Mouse (Mus musculus) forebrain, embryonic 10.5 days (tissue): ENCODE data around the gene Fbxl22. TPM values are rescaled to one million over a fixed set of nuclear protein-coding genes. Genes with fewer than 3 reads are reported as not detected.
A peak's percentile ranks its signal among the peaks of the same experiment; 100 is the strongest.

Source experiments
- DNase-seq: peaks from one replicate; pipeline ENCODE4 v3.0.0-alpha.2; 2017; ENCODE audit warnings: low spot score; ENCODE audit errors: extremely low spot score
- H3K27ac ChIP-seq: fragments of 300-500 bp; sonication (generic); 2 replicates; pipeline ENCODE4 v1.5.1; 2016; ENCODE audit warnings: mild to moderate bottlenecking
- H3K27me3 ChIP-seq: fragments of 300-500 bp; sonication (generic); 2 replicates; pipeline ENCODE4 v1.6.1; 2016; ENCODE audit warnings: mild to moderate bottlenecking; ENCODE audit not compliant: poor library complexity, severe bottlenecking
- H3K36me3 ChIP-seq: fragments of 300-500 bp; sonication (generic); replicated peaks from 2 replicates; pipeline ENCODE4 v1.6.1; 2016; ENCODE audit warnings: mild to moderate bottlenecking, moderate library complexity
- H3K4me1 ChIP-seq: fragments of 300-500 bp; sonication (generic); 2 replicates; pipeline ENCODE4 v1.6.1; 2016
- H3K4me3 ChIP-seq: fragments of 300-500 bp; sonication (generic); 2 replicates; pipeline ENCODE4 v1.5.1; 2016; ENCODE audit warnings: mild to moderate bottlenecking, moderate library complexity
- H3K9me3 ChIP-seq: fragments of 300-500 bp; sonication (generic); 2 replicates; pipeline ENCODE4 v1.6.1; 2016; ENCODE audit warnings: mild to moderate bottlenecking, moderate library complexity
- WGBS: fragments of 180-500 bp; shearing (Covaris S2); methylation state at CpG from one replicate; pipeline ENCODE4 v1.1.7; 2016; 5-methylcytosine and 5-hydroxymethylcytosine counted together
- polyA plus RNA-seq: library from polyadenylated mRNA; unstranded; fragments of >200 nt; fragmentation: Nextera tagmentation; extraction: Ambion mirVana; gene quantifications from 2 replicates; pipeline ENCODE4 v1.2.1, GENCODE M21; 2016

Gene Fbxl22
- polyA plus RNA-seq, 1 experiment from 2014 or later, result 1.6 TPM

GRCm38 (mm10) chr9:66505141-66505917 is 9.1 kb downstream of the Fbxl22 start:
- Histone ChIP-seq H3K27me3 (no peaks in the 10 kb centered on the region), H3K36me3 (peaks cover 92% of the 10 kb centered on the region), H3K9me3 (no peaks in the 10 kb centered on the region), H3K4me3 (no peak overlapping the region; the same call in 1 of the 2 replicates), H3K27ac (peak overlapping the region; percentile 87), H3K4me1 (peaks cover 75% of the 10 kb centered on the region)
- DNase-seq, result no peak
- WGBS, result 70% methylated on average over 9 of the region's 9 CpGs

- Histone ChIP-seq H3K27me3 (no peaks in the 10 kb centered on the region), H3K9me3 (no peaks in the 10 kb centered on the region), H3K36me3 (peaks cover 91% of the 10 kb centered on the region), H3K27ac (peak overlapping the region; percentile 87; the same call in 1 of the 2 replicates), H3K4me3 (no peak overlapping the region), H3K4me1 (peaks cover 67% of the 10 kb centered on the region)
- no peak for DNase-seq
- WGBS, result 93% methylated on average over 13 of the region's 13 CpGs
Measured at GRCm38 (mm10) chr9:66504518-66504917, 9.9 kb downstream of the Fbxl22 start.

GRCm38 (mm10) chr9:66503879-66504411 is 10.4 kb downstream of the Fbxl22 start:
- H3K36me3 ChIP-seq, result peaks cover 91% of the 10 kb centered on the region
- WGBS, result 77% methylated on average over 4 of the region's 4 CpGs
- no peaks in the 10 kb centered on the region for H3K9me3 ChIP-seq
- peak overlapping the region; percentile 87 for H3K27ac ChIP-seq
- H3K27me3 ChIP-seq, result no peaks in the 10 kb centered on the region
- no peak overlapping the region for H3K4me3 ChIP-seq
- peaks cover 62% of the 10 kb centered on the region for H3K4me1 ChIP-seq
- DNase-seq, result no peak

- Histone ChIP-seq H3K27ac (no peak overlapping the region), H3K4me3 (no peak overlapping the region), H3K36me3 (peaks cover 91% of the 10 kb centered on the region), H3K4me1 (peaks cover 41% of the 10 kb centered on the region), H3K27me3 (no peaks in the 10 kb centered on the region), H3K9me3 (no peaks in the 10 kb centered on the region)
- DNase-seq, result no peak
- 83% methylated on average over 2 of the region's 2 CpGs for WGBS
Measured at GRCm38 (mm10) chr9:66501248-66501647, 13.1 kb downstream of the Fbxl22 start.

GRCm38 (mm10) chr9:66493992-66494391 is 20.4 kb downstream of the Fbxl22 start:
- no peak overlapping the region for H3K4me3 ChIP-seq
- peaks cover 99% of the 10 kb centered on the region for H3K36me3 ChIP-seq
- H3K9me3 ChIP-seq, result no peaks in the 10 kb centered on the region
- H3K27ac ChIP-seq, result no peak overlapping the region
- no peaks in the 10 kb centered on the region for H3K27me3 ChIP-seq
- no peaks in the 10 kb centered on the region for H3K4me1 ChIP-seq
- no peak for DNase-seq

- 96% methylated on average over 1 of the region's 1 CpGs for WGBS
- DNase-seq, result no peak
- Histone ChIP-seq H3K36me3 (peaks cover 99% of the 10 kb centered on the region), H3K4me1 (no peaks in the 10 kb centered on the region), H3K27ac (no peak overlapping the region), H3K9me3 (no peaks in the 10 kb centered on the region), H3K27me3 (no peaks in the 10 kb centered on the region), H3K4me3 (no peak overlapping the region)
Measured at GRCm38 (mm10) chr9:66492361-66492760, 22.0 kb downstream of the Fbxl22 start.

GRCm38 (mm10) chr9:66488786-66489185 is 25.6 kb downstream of the Fbxl22 start:
- Histone ChIP-seq H3K27ac (no peak overlapping the region), H3K4me1 (no peaks in the 10 kb centered on the region), H3K4me3 (no peak overlapping the region), H3K36me3 (peaks cover 99% of the 10 kb centered on the region), H3K9me3 (no peaks in the 10 kb centered on the region), H3K27me3 (no peaks in the 10 kb centered on the region)
- no peak for DNase-seq

GRCm38 (mm10) chr9:66483429-66483828 is 31.0 kb downstream of the Fbxl22 start:
- H3K36me3 ChIP-seq, result peaks cover 90% of the 10 kb centered on the region

GRCm38 (mm10) chr9:66477785-66478184 is 36.6 kb downstream of the Fbxl22 start:
- Histone ChIP-seq H3K4me1 (no peaks in the 10 kb centered on the region), H3K36me3 (peaks cover 85% of the 10 kb centered on the region), H3K9me3 (no peaks in the 10 kb centered on the region), H3K4me3 (no peak overlapping the region), H3K27me3 (no peaks in the 10 kb centered on the region), H3K27ac (no peak overlapping the region)
- 84% methylated on average over 2 of the region's 2 CpGs for WGBS
- DNase-seq, result no peak

More at GRCm38 (mm10) chr9:66483429-66483828, 31.0 kb downstream of the Fbxl22 start:
- DNase-seq, result no peak
- Histone ChIP-seq H3K27ac (no peak overlapping the region), H3K9me3 (no peaks in the 10 kb centered on the region), H3K4me3 (no peak overlapping the region), H3K4me1 (no peaks in the 10 kb centered on the region), H3K27me3 (no peaks in the 10 kb centered on the region)
- WGBS, result 89% methylated on average over 3 of the region's 3 CpGs

- 63% methylated on average over 4 of the region's 4 CpGs for WGBS
- H3K27ac ChIP-seq, result no peak overlapping the region
- peaks cover 76% of the 10 kb centered on the region for H3K36me3 ChIP-seq
- H3K4me3 ChIP-seq, result no peak overlapping the region
- DNase-seq, result no peak
- H3K4me1 ChIP-seq, result no peaks in the 10 kb centered on the region
- H3K9me3 ChIP-seq, result no peaks in the 10 kb centered on the region
- H3K27me3 ChIP-seq, result no peaks in the 10 kb centered on the region
Measured at GRCm38 (mm10) chr9:66465087-66465486, 49.3 kb downstream of the Fbxl22 start.

Other genes with a start within 250 kb of the Fbxl22 start
- gene Herc1, start 164.1 kb downstream of the Fbxl22 start, polyA plus RNA-seq, result 29.2 and 31.6 TPM in 2 replicates
- 95.1 and 101 TPM in 2 replicates for gene Usp3, start 78.5 kb upstream of the Fbxl22 start, polyA plus RNA-seq
- 6.8 and 7.4 TPM in 2 replicates for gene Car12, start 199.1 kb upstream of the Fbxl22 start, polyA plus RNA-seq